8 mouse cellular contexts compared by ENCODE assay signal in genomic region chr17:6852177-6852947, GRCm38 (mm10).
DNase-seq lines count a peak whose midpoint lies in the region; ATAC-seq and TF ChIP-seq lines count a peak whose summit lies in the region.

No protein-coding gene starts in this region.

- 35% methylated on average over 11 of the region's 11 CpGs for WGBS in liver, embryonic 13.5 days (ENCODE audit: insufficient replicate concordance)
- 53% methylated on average over 11 of the region's 11 CpGs for WGBS in embryonic facial prominence, embryonic 10.5 days
- WGBS in hindbrain, embryonic 12.5 days = 58% methylated on average over 11 of the region's 11 CpGs

- DNase-seq in layer of hippocampus, adult 2 months (ENCODE audit: low spot score in 2 of 2) = no peak
- DNase-seq in layer of hippocampus, adult 11-12 months (ENCODE audit: low spot score) = no peak
- peak; percentile 11 for DNase-seq in brain, adult 2 months (ENCODE audit: low read depth, low spot score)
- DNase-seq in liver, embryonic 13.5 days = peak; percentile 42
- DNase-seq in testis, postnatal 14 days (ENCODE audit: low spot score) = peak; percentile 50
- no peak for DNase-seq in embryonic facial prominence, embryonic 10.5 days (ENCODE audit: low spot score)
- no peak for DNase-seq in adrenal gland, adult 18-20 months (ENCODE audit: low spot score in 2 of 2)

- peak; percentile 85 for ATAC-seq in liver, embryonic 13.5 days (ENCODE audit: low read depth)
- ATAC-seq in hindbrain, embryonic 12.5 days (ENCODE audit: low FRiP score) = no peak

- no peak overlapping the region for H3K27ac ChIP-seq in layer of hippocampus, adult 2 months
- H3K27ac ChIP-seq in liver, embryonic 13.5 days = no peak overlapping the region
- no peak overlapping the region for H3K27ac ChIP-seq in embryonic facial prominence, embryonic 10.5 days (replicated peaks)
- H3K27ac ChIP-seq in hindbrain, embryonic 12.5 days = no peak overlapping the region

- H3K9ac ChIP-seq in liver, embryonic 13.5 days = 0 out of 2 replicates have a peak overlapping the region, but pooled peaks have one; percentile 3
- H3K9ac ChIP-seq in hindbrain, embryonic 12.5 days = no peak overlapping the region

- peak overlapping the region; percentile 26 for H3K4me2 ChIP-seq in liver, embryonic 13.5 days
- H3K4me2 ChIP-seq in hindbrain, embryonic 12.5 days (replicated peaks) = no peak overlapping the region

- H3K27me3 ChIP-seq in liver, embryonic 13.5 days = no peaks in the 10 kb centered on the region
- no peaks in the 10 kb centered on the region for H3K27me3 ChIP-seq in embryonic facial prominence, embryonic 10.5 days (replicated peaks; ENCODE audit: low read depth, poor library complexity, severe bottlenecking)
- no peaks in the 10 kb centered on the region for H3K27me3 ChIP-seq in hindbrain, embryonic 12.5 days

- no peak overlapping the region for H3K4me3 ChIP-seq in layer of hippocampus, adult 2 months
- H3K4me3 ChIP-seq in liver, embryonic 13.5 days (replicated peaks) = no peak overlapping the region
- no peak overlapping the region for H3K4me3 ChIP-seq in embryonic facial prominence, embryonic 10.5 days
- H3K4me3 ChIP-seq in hindbrain, embryonic 12.5 days = no peak overlapping the region

- no peaks in the 10 kb centered on the region for H3K9me3 ChIP-seq in liver, embryonic 13.5 days (replicated peaks)
- H3K9me3 ChIP-seq in embryonic facial prominence, embryonic 10.5 days = no peaks in the 10 kb centered on the region; the same call in 1 of the 2 replicates
- no peaks in the 10 kb centered on the region for H3K9me3 ChIP-seq in hindbrain, embryonic 12.5 days (replicated peaks)

- no peaks in the 10 kb centered on the region for H3K36me3 ChIP-seq in liver, embryonic 13.5 days
- no peaks in the 10 kb centered on the region for H3K36me3 ChIP-seq in embryonic facial prominence, embryonic 10.5 days (replicated peaks)
- no peaks in the 10 kb centered on the region for H3K36me3 ChIP-seq in hindbrain, embryonic 12.5 days

- H3K4me1 ChIP-seq in liver, embryonic 13.5 days (replicated peaks) = peaks cover 14% of the 10 kb centered on the region
- H3K4me1 ChIP-seq in embryonic facial prominence, embryonic 10.5 days = peaks cover 6% of the 10 kb centered on the region; the same call in 1 of the 2 replicates
- H3K4me1 ChIP-seq in hindbrain, embryonic 12.5 days = no peaks in the 10 kb centered on the region

- TF ChIP-seq CTCF in layer of hippocampus, adult 2 months (conservative IDR thresholded peaks at IDR 0.05) = peak; percentile 70

Comparison
In these comparisons a context has a peak if more than half of its experiments do, and no peak if none do; other contexts are left out.
1. DNase-seq: peak in brain, adult 2 months (single experiment), liver, embryonic 13.5 days (single experiment) and testis, postnatal 14 days (single experiment); none in layer of hippocampus, adult 2 months (0 of 2), layer of hippocampus, adult 11-12 months (single experiment), embryonic facial prominence, embryonic 10.5 days (single experiment) and adrenal gland, adult 18-20 months (0 of 2).